Mouse (Mus musculus) hindbrain, embryonic 11.5 days (tissue): ENCODE measurements around the gene Tmem37. TPM values are rescaled to one million over a fixed set of nuclear protein-coding genes. Genes with fewer than 3 reads are reported as not detected.

Experiments used
- ATAC-seq: fragments of 200-750 bp; cut with Nextera tagmentation; 2 replicates; pipeline ENCODE4 v1.8.0; 2017; ENCODE audit warnings: mild to moderate bottlenecking, moderate TSS enrichment, moderate library complexity; ENCODE audit not compliant: low FRiP score
- DNase-seq: peaks from one replicate; pipeline ENCODE4 v3.0.0-alpha.2; 2015; ENCODE audit warnings: low spot score
- H3K27ac ChIP-seq: fragments of 300-500 bp; sonication (generic); 2 replicates; pipeline ENCODE4 v1.5.1; 2014; ENCODE audit warnings: mild to moderate bottlenecking, low read depth, low read length
- H3K27me3 ChIP-seq: fragments of 300-500 bp; sonication (generic); 2 replicates; pipeline ENCODE4 v1.6.1; 2014; ENCODE audit warnings: mild to moderate bottlenecking, low read length, moderate library complexity, mixed read lengths; ENCODE audit not compliant: control insufficient read depth, insufficient read depth
- H3K36me3 ChIP-seq: fragments of 300-500 bp; sonication (generic); 2 replicates; pipeline ENCODE4 v1.6.1; 2014; ENCODE audit warnings: mild to moderate bottlenecking, low read length, moderate library complexity, mixed read lengths; ENCODE audit not compliant: control insufficient read depth, insufficient read depth
- H3K4me1 ChIP-seq: fragments of 300-500 bp; sonication (generic); replicated peaks from 2 replicates; pipeline ENCODE4 v1.6.1; 2014; ENCODE audit warnings: low read length, mixed read lengths; ENCODE audit not compliant: control insufficient read depth, insufficient read depth
- H3K4me2 ChIP-seq: fragments of 300-500 bp; sonication (generic); replicated peaks from 2 replicates; pipeline ENCODE4 v1.6.1; 2014; ENCODE audit warnings: mild to moderate bottlenecking, low read depth, low read length
- H3K4me3 ChIP-seq: fragments of 300-500 bp; sonication (generic); 2 replicates; pipeline ENCODE4 v1.5.1; 2014; ENCODE audit warnings: low read depth, low read length
- H3K9ac ChIP-seq: fragments of 300-500 bp; sonication (generic); 2 replicates; pipeline ENCODE4 v1.6.1; 2014; ENCODE audit warnings: low read depth, low read length
- H3K9me3 ChIP-seq: fragments of 300-500 bp; sonication (generic); 2 replicates; pipeline ENCODE4 v1.6.1; 2016; ENCODE audit warnings: low read length; ENCODE audit not compliant: control insufficient read depth
- WGBS: fragments of 180-500 bp; shearing (Covaris S2); extraction: QIAGEN DNeasy Blood & Tissue Kit; methylation state at CpG from one replicate; pipeline ENCODE4 v1.1.7; 2014; 5-methylcytosine and 5-hydroxymethylcytosine counted together
- polyA plus RNA-seq: library from polyadenylated mRNA; unstranded; fragments of >200 nt; fragmentation: Nextera tagmentation; extraction: Ambion mirVana; gene quantifications from 2 replicates; pipeline ENCODE4 v1.2.1, GENCODE M21; 2014

The Tmem37 gene
- polyA plus RNA-seq, 1 experiment from 2014 or later, result 10.6 TPM

GRCm38 (mm10) chr1:120034793-120035192 is 39.1 kb downstream of the Tmem37 start:
- Histone ChIP-seq H3K9ac (no peak overlapping the region), H3K4me2 (no peak overlapping the region), H3K9me3 (no peaks in the 10 kb centered on the region), H3K27ac (no peak overlapping the region), H3K4me1 (no peaks in the 10 kb centered on the region), H3K4me3 (no peak overlapping the region), H3K27me3 (no peaks in the 10 kb centered on the region), H3K36me3 (no peaks in the 10 kb centered on the region)
- 60% methylated on average over 1 of the region's 1 CpGs for WGBS
- no peak for DNase-seq
- ATAC-seq, result no peak

- no peak for ATAC-seq
- WGBS, result 84% methylated on average over 2 of the region's 2 CpGs
- H3K9ac ChIP-seq, result no peak overlapping the region
- H3K27me3 ChIP-seq, result no peaks in the 10 kb centered on the region
- no peak overlapping the region for H3K27ac ChIP-seq
- no peak for DNase-seq
- H3K4me3 ChIP-seq, result no peak overlapping the region
- no peak overlapping the region for H3K4me2 ChIP-seq
- H3K4me1 ChIP-seq, result no peaks in the 10 kb centered on the region
- no peaks in the 10 kb centered on the region for H3K9me3 ChIP-seq
- H3K36me3 ChIP-seq, result no peaks in the 10 kb centered on the region
Observed at GRCm38 (mm10) chr1:120033469-120033854, 40.4 kb downstream of the Tmem37 start.

- Histone ChIP-seq H3K4me3 (no peak overlapping the region), H3K4me1 (no peaks in the 10 kb centered on the region), H3K27me3 (no peaks in the 10 kb centered on the region), H3K27ac (no peak overlapping the region), H3K4me2 (no peak overlapping the region), H3K9me3 (no peaks in the 10 kb centered on the region), H3K36me3 (no peaks in the 10 kb centered on the region), H3K9ac (no peak overlapping the region)
- WGBS, result 49% methylated on average over 10 of the region's 10 CpGs
- ATAC-seq, result peak; percentile 78
- DNase-seq, result peak; percentile 79
Observed at GRCm38 (mm10) chr1:120032804-120033468, 40.9 kb downstream of the Tmem37 start.

- no peak overlapping the region for H3K4me3 ChIP-seq
- 88% methylated on average over 3 of the region's 3 CpGs for WGBS
- H3K4me1 ChIP-seq, result no peaks in the 10 kb centered on the region
- H3K9ac ChIP-seq, result no peak overlapping the region
- no peak overlapping the region for H3K4me2 ChIP-seq
- H3K9me3 ChIP-seq, result no peaks in the 10 kb centered on the region
- H3K27me3 ChIP-seq, result no peaks in the 10 kb centered on the region
- ATAC-seq (no peak), DNase-seq (no peak)
- H3K36me3 ChIP-seq, result no peaks in the 10 kb centered on the region
- H3K27ac ChIP-seq, result no peak overlapping the region
Observed at GRCm38 (mm10) chr1:120030474-120030873, 43.4 kb downstream of the Tmem37 start.

GRCm38 (mm10) chr1:120027693-120028092 is 46.2 kb downstream of the Tmem37 start:
- WGBS, result 80% methylated on average over 4 of the region's 4 CpGs
- no peaks in the 10 kb centered on the region for H3K9me3 ChIP-seq
- DNase-seq (no peak), ATAC-seq (no peak)
- H3K4me2 ChIP-seq, result no peak overlapping the region
- no peaks in the 10 kb centered on the region for H3K27me3 ChIP-seq
- no peaks in the 10 kb centered on the region for H3K36me3 ChIP-seq
- H3K4me1 ChIP-seq, result no peaks in the 10 kb centered on the region
- no peak overlapping the region for H3K4me3 ChIP-seq
- H3K9ac ChIP-seq, result no peak overlapping the region
- no peak overlapping the region for H3K27ac ChIP-seq

GRCm38 (mm10) chr1:120025050-120025439 is 48.8 kb downstream of the Tmem37 start:
- WGBS, result 27% methylated on average over 2 of the region's 2 CpGs
- ATAC-seq, result no peak

GRCm38 (mm10) chr1:120024331-120025049 is 49.4 kb downstream of the Tmem37 start:
- 62% methylated on average over 10 of the region's 10 CpGs for WGBS

More at GRCm38 (mm10) chr1:120025050-120025439, 48.8 kb downstream of the Tmem37 start:
- DNase-seq, result no peak
- Histone ChIP-seq H3K4me3 (no peak overlapping the region), H3K9ac (no peak overlapping the region), H3K27ac (no peak overlapping the region), H3K36me3 (no peaks in the 10 kb centered on the region), H3K4me2 (no peak overlapping the region), H3K27me3 (no peaks in the 10 kb centered on the region), H3K4me1 (no peaks in the 10 kb centered on the region), H3K9me3 (no peaks in the 10 kb centered on the region)

GRCm38 (mm10) chr1:120021951-120022350 is 51.9 kb downstream of the Tmem37 start:
- H3K27me3 ChIP-seq, result no peaks in the 10 kb centered on the region
- no peaks in the 10 kb centered on the region for H3K36me3 ChIP-seq
- H3K27ac ChIP-seq, result no peak overlapping the region
- 92% methylated on average over 17 of the region's 17 CpGs for WGBS
- no peak overlapping the region for H3K4me3 ChIP-seq
- no peaks in the 10 kb centered on the region for H3K9me3 ChIP-seq
- DNase-seq (no peak), ATAC-seq (no peak)
- no peak overlapping the region for H3K9ac ChIP-seq
- no peaks in the 10 kb centered on the region for H3K4me1 ChIP-seq
- no peak overlapping the region for H3K4me2 ChIP-seq

More at GRCm38 (mm10) chr1:120024331-120025049, 49.4 kb downstream of the Tmem37 start:
- Histone ChIP-seq H3K4me2 (no peak overlapping the region), H3K27me3 (no peaks in the 10 kb centered on the region), H3K9ac (no peak overlapping the region), H3K9me3 (no peaks in the 10 kb centered on the region), H3K4me3 (no peak overlapping the region), H3K4me1 (no peaks in the 10 kb centered on the region), H3K27ac (no peak overlapping the region), H3K36me3 (no peaks in the 10 kb centered on the region)
- ATAC-seq, result no peak
- DNase-seq, result no peak
